Mouse (Mus musculus): ENCODE measurements around the gene Gm5901.
"Not testable (repeated sequence)": the region's sequence is repeated elsewhere in the genome, so short reads cannot be mapped to it uniquely, and the experiment has no call there.

The Gm5901 gene

GRCm38 (mm10) chr7:105374866-105375265 lies at the start of gene Gm5901:
TSS of gene Gm5901 (plus strand) at chr7:105375038.
- in situ Hi-C loops (cut with MboI), result no loop called here

GRCm38 (mm10) chr7:105325302-105325701 lies 49.5 kb upstream of the Gm5901 start:
- in situ Hi-C loops (cut with MboI), result no loop called here

GRCm38 (mm10) chr7:105334004-105334403 lies 40.8 kb upstream of the Gm5901 start, which contains the start of gene Olfr690:
TSS of gene Olfr690 (minus strand) at chr7:105334104.
- in situ Hi-C loops (cut with MboI), result no loop called here

- in situ Hi-C loops (cut with MboI), result no loop called here
Observed at GRCm38 (mm10) chr7:105342170-105342569, 32.7 kb upstream of the Gm5901 start, which contains the start of gene Olfr691. TSS of gene Olfr691 (minus strand) at chr7:105342270.

GRCm38 (mm10) chr7:105342752-105343151 lies 32.1 kb upstream of the Gm5901 start:
- in situ Hi-C loops (cut with MboI), result no loop called here

- in situ Hi-C loops (cut with MboI), result not testable (repeated sequence)
Observed at GRCm38 (mm10) chr7:105356064-105356463, 18.8 kb upstream of the Gm5901 start.

- in situ Hi-C loops (cut with MboI), result not testable (repeated sequence)
Observed at GRCm38 (mm10) chr7:105356487-105356886, 18.4 kb upstream of the Gm5901 start.

- in situ Hi-C loops (cut with MboI), result no loop called here
Observed at GRCm38 (mm10) chr7:105361713-105362112, 13.1 kb upstream of the Gm5901 start.

GRCm38 (mm10) chr7:105367268-105367667 lies 7.6 kb upstream of the Gm5901 start:
- in situ Hi-C loops (cut with MboI), result no loop called here

- in situ Hi-C loops (cut with MboI), result no loop called here
Observed at GRCm38 (mm10) chr7:105367930-105368329, 6.9 kb upstream of the Gm5901 start, which contains the start of gene Olfr692. TSS of gene Olfr692 (plus strand) at chr7:105368230.

GRCm38 (mm10) chr7:105368521-105368920 lies 6.3 kb upstream of the Gm5901 start:
- in situ Hi-C loops (cut with MboI), result no loop called here

- in situ Hi-C loops (cut with MboI), result no loop called here
Observed at GRCm38 (mm10) chr7:105372912-105373311, 1.9 kb upstream of the Gm5901 start.

GRCm38 (mm10) chr7:105373509-105373908 lies 1.3 kb upstream of the Gm5901 start:
- in situ Hi-C loops (cut with MboI), result no loop called here

- in situ Hi-C loops (cut with MboI), result no loop called here
Observed at GRCm38 (mm10) chr7:105373976-105374375, 862 bp upstream of the Gm5901 start.

GRCm38 (mm10) chr7:105380329-105380728 lies 5.5 kb downstream of the Gm5901 start:
- in situ Hi-C loops (cut with MboI), result no loop called here

GRCm38 (mm10) chr7:105387696-105388095 lies 12.9 kb downstream of the Gm5901 start:
- in situ Hi-C loops (cut with MboI), result no loop called here

- in situ Hi-C loops (cut with MboI), result no loop called here
Observed at GRCm38 (mm10) chr7:105390236-105390635, 15.4 kb downstream of the Gm5901 start.

- in situ Hi-C loops (cut with MboI), result no loop called here
Observed at GRCm38 (mm10) chr7:105394606-105395005, 19.8 kb downstream of the Gm5901 start.

- in situ Hi-C loops (cut with MboI), result no loop called here
Observed at GRCm38 (mm10) chr7:105395131-105395820, 20.4 kb downstream of the Gm5901 start.

- in situ Hi-C loops (cut with MboI), result no loop called here
Observed at GRCm38 (mm10) chr7:105396126-105396525, 21.3 kb downstream of the Gm5901 start.

GRCm38 (mm10) chr7:105399058-105399934 lies 24.5 kb downstream of the Gm5901 start:
- in situ Hi-C loops (cut with MboI), result no loop called here

- in situ Hi-C loops (cut with MboI), result no loop called here
Observed at GRCm38 (mm10) chr7:105399935-105400624, 25.2 kb downstream of the Gm5901 start, which contains the start of gene Fam160a2. TSS of gene Fam160a2 (minus strand) at chr7:105400054.
